Comparison of ENCODE assay signal across 16 mouse cellular contexts in the genomic region with DNA sequence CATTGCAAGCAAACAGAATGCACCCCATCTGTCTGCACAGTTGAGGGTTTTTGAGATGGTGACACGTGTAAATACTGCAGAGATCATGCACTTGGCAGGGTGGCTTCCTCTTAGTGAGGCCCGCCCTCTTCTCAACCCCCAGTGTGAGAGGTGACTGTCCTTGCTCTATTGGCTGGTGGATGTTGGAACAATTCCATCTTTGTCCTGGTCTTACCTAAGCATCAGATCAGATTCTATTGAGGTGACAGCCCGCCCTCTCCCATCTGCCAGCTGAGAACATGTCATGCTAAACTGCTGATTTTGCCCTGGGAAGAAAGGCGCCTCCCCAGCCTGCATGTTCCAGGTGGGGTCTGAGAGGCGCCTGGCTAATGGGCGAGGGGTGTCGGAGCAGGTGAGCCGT.
A peak's percentile ranks its signal among the peaks of the same experiment; 100 is the strongest.
DNase-seq lines count a peak whose midpoint lies in the region; ATAC-seq and TF ChIP-seq lines count a peak whose summit lies in the region.
"Had no signal": no experiment of that assay in that cellular context is flagged by ENCODE, and none has a peak within 500 bp of the region (broad histone marks: within the 10 kb centered on the region; RNA-seq: fewer than 3 reads in every experiment).

No protein-coding gene starts in this region.

- WGBS in kidney, embryonic 16.5 days, result 67% methylated on average over 8 of the region's 8 CpGs
- WGBS in kidney, embryonic 14.5 days, result 72% methylated on average over 8 of the region's 8 CpGs
- 42% methylated on average over 8 of the region's 8 CpGs for WGBS in forebrain, embryonic 16.5 days

- H3K4me1 ChIP-seq in kidney, embryonic 16.5 days (ENCODE audit: insufficient read depth, low read length), result 0 out of 2 replicates have a peak, but pooled peaks cover 5% of the 10 kb centered on the region
- H3K4me1 ChIP-seq in kidney, embryonic 14.5 days (ENCODE audit: control insufficient read depth, insufficient read depth, low read length), result no peaks in the 10 kb centered on the region
- H3K4me1 ChIP-seq in forebrain, embryonic 16.5 days (replicated peaks; ENCODE audit: control insufficient read depth, insufficient read depth, low read length), result peaks cover 34% of the 10 kb centered on the region
- H3K4me1 ChIP-seq: liver, embryonic 12.5 days had no signal

- no peak overlapping the region for H3K4me3 ChIP-seq in kidney, embryonic 16.5 days (ENCODE audit: low read length)
- H3K4me3 ChIP-seq in kidney, embryonic 14.5 days (ENCODE audit: low read length), result no peak overlapping the region
- H3K4me3 ChIP-seq in forebrain, embryonic 16.5 days (replicated peaks; ENCODE audit: low read length), result no peak overlapping the region
- H3K4me3 ChIP-seq in layer of hippocampus, adult 2 months, result no peak overlapping the region
- H3K4me3 ChIP-seq: kidney, embryonic 15.5 days; liver, embryonic 12.5 days; midbrain, embryonic 12.5 days had no signal

- H3K9me3 ChIP-seq in kidney, embryonic 16.5 days (ENCODE audit: low read length), result no peaks in the 10 kb centered on the region
- H3K9me3 ChIP-seq in kidney, embryonic 14.5 days (ENCODE audit: control insufficient read depth, low read length), result no peaks in the 10 kb centered on the region
- H3K9me3 ChIP-seq in forebrain, embryonic 16.5 days (ENCODE audit: control insufficient read depth, low read length), result 0 out of 2 replicates have a peak, but pooled peaks cover 5% of the 10 kb centered on the region
- H3K9me3 ChIP-seq: kidney, embryonic 15.5 days; liver, embryonic 12.5 days; midbrain, embryonic 12.5 days had no signal

- no peaks in the 10 kb centered on the region for H3K27me3 ChIP-seq in kidney, embryonic 16.5 days (ENCODE audit: insufficient read depth, low read length)
- no peaks in the 10 kb centered on the region for H3K27me3 ChIP-seq in kidney, embryonic 14.5 days (ENCODE audit: control insufficient read depth, insufficient read depth, low read length)
- no peaks in the 10 kb centered on the region for H3K27me3 ChIP-seq in forebrain, embryonic 16.5 days (replicated peaks; ENCODE audit: control insufficient read depth, insufficient read depth, low read length)
- H3K27me3 ChIP-seq: kidney, embryonic 15.5 days; liver, embryonic 12.5 days had no signal

- TF ChIP-seq CTCF in brain, embryonic 14.5 days (IDR thresholded peaks at IDR 0.05; ENCODE audit: borderline replicate concordance, extremely low read depth, insufficient read depth, insufficient read length), result no peak
- TF ChIP-seq CTCF in layer of hippocampus, adult 2 months (conservative IDR thresholded peaks at IDR 0.05), result no peak

- H3K27ac ChIP-seq in kidney, embryonic 16.5 days (ENCODE audit: low read length), result no peak overlapping the region
- no peak overlapping the region for H3K27ac ChIP-seq in kidney, embryonic 14.5 days (ENCODE audit: low read depth, low read length)
- peak overlapping the region; percentile 58 for H3K27ac ChIP-seq in forebrain, embryonic 16.5 days (ENCODE audit: low read length)
- H3K27ac ChIP-seq in layer of hippocampus, adult 2 months, result peak overlapping the region; percentile 85
- H3K27ac ChIP-seq: kidney, embryonic 15.5 days; liver, embryonic 12.5 days; midbrain, embryonic 12.5 days had no signal

- no peak overlapping the region for H3K9ac ChIP-seq in kidney, embryonic 16.5 days (replicated peaks; ENCODE audit: low read length)
- H3K9ac ChIP-seq in kidney, embryonic 14.5 days (ENCODE audit: low read depth, low read length), result no peak overlapping the region
- H3K9ac ChIP-seq in forebrain, embryonic 16.5 days (replicated peaks; ENCODE audit: low read depth, low read length), result no peak overlapping the region
- H3K9ac ChIP-seq: kidney, embryonic 15.5 days; liver, embryonic 12.5 days; midbrain, embryonic 12.5 days had no signal

- 0 out of 2 replicates have a peak, but pooled peaks have one; percentile 31 for ATAC-seq in kidney, embryonic 16.5 days (ENCODE audit: low FRiP score, low TSS enrichment)
- no peak for ATAC-seq in kidney, embryonic 14.5 days (ENCODE audit: low FRiP score, low TSS enrichment)
- ATAC-seq in forebrain, embryonic 16.5 days, result peak; percentile 66
- no peak for ATAC-seq in activated CD4-positive, CD25-positive, alpha-beta regulatory T cell, adult 4 months
- ATAC-seq: liver, embryonic 12.5 days had no signal

- TF ChIP-seq POLR2A in brain, embryonic 14.5 days (IDR thresholded peaks at IDR 0.05; ENCODE audit: borderline replicate concordance, extremely low read depth, insufficient read depth, insufficient read length, poor library complexity, severe bottlenecking), result no peak

- no peak overlapping the region for H3K4me2 ChIP-seq in kidney, embryonic 16.5 days (replicated peaks; ENCODE audit: low read depth, low read length)
- no peak overlapping the region for H3K4me2 ChIP-seq in kidney, embryonic 14.5 days (replicated peaks; ENCODE audit: low read depth, low read length)
- H3K4me2 ChIP-seq in forebrain, embryonic 16.5 days (ENCODE audit: low read length), result no peak overlapping the region
- H3K4me2 ChIP-seq: kidney, embryonic 15.5 days; liver, embryonic 12.5 days; midbrain, embryonic 12.5 days had no signal

- peak; percentile 89 for DNase-seq in brain, embryonic 14.5 days (ENCODE audit: low read depth)
- peak; percentile 13 to 41 for DNase-seq in layer of hippocampus, adult 2 months (ENCODE audit: low spot score in 2 of 2)
- DNase-seq in left cerebral cortex, postnatal 36 days (ENCODE audit: low spot score in 2 of 2), result no peak
- DNase-seq in MN1 (ENCODE audit: low spot score), result no peak
- DNase-seq: B cell, adult 2 months; cerebellum, postnatal 36 days; heart, adult 18-20 months; heart, postnatal 14 days; thymus, adult 2 months had no signal

- intact Hi-C loops in left cerebral cortex, postnatal 36 days (cut with DNase I), result no loop called here

- H3K36me3 ChIP-seq in kidney, embryonic 16.5 days (ENCODE audit: insufficient read depth, low read length), result no peaks in the 10 kb centered on the region
- no peaks in the 10 kb centered on the region for H3K36me3 ChIP-seq in kidney, embryonic 14.5 days (ENCODE audit: control insufficient read depth, insufficient read depth, low read length)
- H3K36me3 ChIP-seq in forebrain, embryonic 16.5 days (ENCODE audit: control insufficient read depth, insufficient read depth), result no peaks in the 10 kb centered on the region
- H3K36me3 ChIP-seq: kidney, embryonic 15.5 days; liver, embryonic 12.5 days; midbrain, embryonic 12.5 days had no signal

Comparison
In these comparisons a context has a peak if more than half of its experiments do, and no peak if none do; other contexts are left out.
1. ATAC-seq: peak in kidney, embryonic 16.5 days (single experiment) and forebrain, embryonic 16.5 days (single experiment); none in kidney, embryonic 14.5 days (single experiment) and activated CD4-positive, CD25-positive, alpha-beta regulatory T cell, adult 4 months (single experiment).
2. H3K27ac ChIP-seq: peak in forebrain, embryonic 16.5 days (single experiment) and layer of hippocampus, adult 2 months (single experiment); none in kidney, embryonic 16.5 days (single experiment) and kidney, embryonic 14.5 days (single experiment).
3. DNase-seq: peak in brain, embryonic 14.5 days (single experiment) and layer of hippocampus, adult 2 months (2 of 2); none in left cerebral cortex, postnatal 36 days (0 of 2) and MN1 (single experiment).